Mouse (Mus musculus): ENCODE results near the gene Pcnx. TPM values are rescaled to one million over a fixed set of nuclear protein-coding genes. Genes with fewer than 3 reads are reported as not detected.

Pcnx gene
- polyA plus RNA-seq, 1 experiment = 24.9 TPM

Other genes starting within 250 kb of the Pcnx start
- not detected in 2 replicates for gene Ttc9, start 228.8 kb upstream of the Pcnx start, polyA plus RNA-seq (2012; ENCODE audit: insufficient read depth, insufficient read length, missing spikeins)
- gene Map3k9, start 78.8 kb upstream of the Pcnx start, polyA plus RNA-seq (2012; ENCODE audit: insufficient read depth, insufficient read length, missing spikeins) = 7.5 and 9.2 TPM in 2 replicates